Mouse (Mus musculus): ENCODE measurements around the gene Gm20388. TPM values are rescaled to one million over a fixed set of nuclear protein-coding genes. Genes with fewer than 3 reads are reported as not detected.

The Gm20388 gene
- polyA plus RNA-seq, 2 experiments, result 8.5 TPM; not detected in 1

DNA sequence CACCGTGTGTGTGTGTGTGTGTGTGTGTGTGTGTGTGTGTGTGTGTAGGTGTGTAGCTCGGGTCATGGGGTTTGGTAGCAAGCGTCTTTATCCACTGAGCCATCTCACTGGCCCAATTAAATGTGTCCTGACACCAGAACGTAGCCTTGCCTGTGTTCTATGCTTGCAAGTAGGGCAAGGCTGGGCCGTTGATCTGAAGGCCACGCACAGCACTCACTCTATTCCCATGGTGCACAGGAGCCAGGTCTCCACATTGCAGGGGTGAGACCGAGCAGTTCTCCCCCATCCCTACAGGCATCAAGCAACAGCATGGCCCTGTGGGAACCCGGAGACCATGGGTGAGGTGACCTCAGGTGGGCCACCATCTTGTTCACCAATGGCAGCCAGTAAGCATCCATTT lies 511.6 kb downstream of the Gm20388 start:
- Histone ChIP-seq H3K4me2 (ENCODE audit: low read depth) (no peak overlapping the region), H3K27me3 (ENCODE audit: control insufficient read depth, insufficient read depth, low read length) (no peaks in the 10 kb centered on the region), H3K4me3 (ENCODE audit: insufficient read depth in 1 of 2, low read depth in 2 of 2, low read length in 2 of 2) (no peak overlapping the region), H3K9me3 (ENCODE audit: control insufficient read depth, low read length) (no peaks in the 10 kb centered on the region), H3K36me3 (replicated peaks; ENCODE audit: control insufficient read depth, insufficient read depth, low read depth) (no peaks in the 10 kb centered on the region), H3K27ac (no peak overlapping the region), H3K9ac (replicated peaks) (no peak overlapping the region), H3K4me1 (replicated peaks; ENCODE audit: control insufficient read depth in 2 of 2, insufficient read depth in 2 of 2, low read length in 1 of 2) (peaks cover 3 to 43% of the 10 kb centered on the region in 2 experiments)
- no peak for DNase-seq (ENCODE audit: low read depth in 3 of 3, low spot score in 3 of 3)
- ATAC-seq (ENCODE audit: insufficient read depth), result no peak
- no peak for TF ChIP-seq EP300 (IDR thresholded peaks at IDR 0.05; ENCODE audit: low read depth)
- no peak for TF ChIP-seq CTCF (IDR thresholded peaks at IDR 0.05; ENCODE audit: low read depth)
- WGBS (ENCODE audit: insufficient replicate concordance), result 75% methylated on average over 8 of the region's 8 CpGs

DNA sequence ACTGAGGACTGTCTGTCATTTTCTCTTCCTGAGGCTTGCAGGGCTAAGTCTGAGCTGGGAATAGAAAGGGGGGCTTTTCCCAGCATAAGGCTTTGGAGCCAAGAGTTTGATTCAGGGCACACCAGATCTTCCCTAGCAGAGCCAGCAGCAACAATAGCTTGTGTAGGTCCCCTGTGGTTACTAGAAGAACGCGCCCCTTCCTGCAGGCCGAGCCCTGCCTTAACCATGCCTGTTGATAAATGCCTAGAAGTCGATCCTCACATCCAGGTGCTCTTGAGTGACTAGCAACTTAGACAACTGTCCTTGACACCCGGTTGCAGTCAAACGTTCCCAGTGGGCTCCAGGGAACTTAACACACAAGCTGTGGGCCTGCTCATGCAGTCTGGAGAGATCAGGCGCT lies 512.9 kb downstream of the Gm20388 start:
- no peak overlapping the region for H3K27ac ChIP-seq
- 24% methylated on average over 7 of the region's 7 CpGs for WGBS (ENCODE audit: insufficient replicate concordance)

DNA sequence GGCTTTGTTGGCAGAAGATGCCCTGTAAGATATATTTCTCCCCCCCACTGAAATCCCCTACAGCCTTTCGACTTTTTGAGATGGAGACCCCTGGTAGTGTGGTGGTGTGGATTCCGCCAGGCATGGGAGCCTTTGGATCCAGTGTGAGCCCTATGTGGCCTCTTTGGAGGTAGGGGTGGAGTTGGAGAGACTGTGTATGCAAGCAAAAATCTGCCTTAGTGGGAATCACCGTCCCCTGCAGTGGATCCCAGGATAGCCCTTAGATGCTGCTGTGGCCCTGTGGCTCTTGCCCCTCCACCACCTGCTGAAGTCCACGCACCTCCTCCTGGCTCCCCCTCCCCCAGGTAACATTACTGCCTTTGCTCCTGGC lies 514.2 kb downstream of the Gm20388 start:
- Histone ChIP-seq H3K4me1 (replicated peaks; ENCODE audit: control insufficient read depth in 2 of 2, insufficient read depth in 2 of 2, low read length in 1 of 2) (peaks cover 3 to 43% of the 10 kb centered on the region in 2 experiments), H3K9me3 (ENCODE audit: control insufficient read depth, low read length) (no peaks in the 10 kb centered on the region), H3K4me2 (ENCODE audit: low read depth) (no peak overlapping the region), H3K27ac (no peak overlapping the region), H3K9ac (replicated peaks) (no peak overlapping the region), H3K36me3 (replicated peaks; ENCODE audit: control insufficient read depth, insufficient read depth, low read depth) (no peaks in the 10 kb centered on the region), H3K27me3 (ENCODE audit: control insufficient read depth, insufficient read depth, low read length) (no peaks in the 10 kb centered on the region), H3K4me3 (ENCODE audit: insufficient read depth in 1 of 2, low read depth in 2 of 2, low read length in 2 of 2) (no peak overlapping the region)
- ATAC-seq (ENCODE audit: insufficient read depth) (no peak), DNase-seq (ENCODE audit: low read depth in 3 of 3, low spot score in 3 of 3) (no peak)
- 63% methylated on average over 4 of the region's 4 CpGs for WGBS (ENCODE audit: insufficient replicate concordance)
- TF ChIP-seq CTCF (IDR thresholded peaks at IDR 0.05; ENCODE audit: low read depth), result no peak
- TF ChIP-seq EP300 (IDR thresholded peaks at IDR 0.05; ENCODE audit: low read depth), result no peak

More for the DNA sequence above, 512.9 kb downstream of the Gm20388 start:
- Histone ChIP-seq H3K36me3 (replicated peaks; ENCODE audit: control insufficient read depth, insufficient read depth, low read depth) (no peaks in the 10 kb centered on the region), H3K9ac (replicated peaks) (no peak overlapping the region), H3K27me3 (ENCODE audit: control insufficient read depth, insufficient read depth, low read length) (no peaks in the 10 kb centered on the region), H3K4me2 (ENCODE audit: low read depth) (no peak overlapping the region), H3K9me3 (ENCODE audit: control insufficient read depth, low read length) (no peaks in the 10 kb centered on the region), H3K4me1 (replicated peaks; ENCODE audit: control insufficient read depth in 2 of 2, insufficient read depth in 2 of 2, low read length in 1 of 2) (peaks cover 3 to 46% of the 10 kb centered on the region in 2 experiments), H3K4me3 (ENCODE audit: insufficient read depth in 1 of 2, low read depth in 2 of 2, low read length in 2 of 2) (no peak overlapping the region)
- no peak for TF ChIP-seq CTCF (IDR thresholded peaks at IDR 0.05; ENCODE audit: low read depth)
- no peak for TF ChIP-seq EP300 (IDR thresholded peaks at IDR 0.05; ENCODE audit: low read depth)
- no peak for ATAC-seq (ENCODE audit: insufficient read depth)
- no peak for DNase-seq (ENCODE audit: low read depth in 3 of 3, low spot score in 3 of 3)

DNA sequence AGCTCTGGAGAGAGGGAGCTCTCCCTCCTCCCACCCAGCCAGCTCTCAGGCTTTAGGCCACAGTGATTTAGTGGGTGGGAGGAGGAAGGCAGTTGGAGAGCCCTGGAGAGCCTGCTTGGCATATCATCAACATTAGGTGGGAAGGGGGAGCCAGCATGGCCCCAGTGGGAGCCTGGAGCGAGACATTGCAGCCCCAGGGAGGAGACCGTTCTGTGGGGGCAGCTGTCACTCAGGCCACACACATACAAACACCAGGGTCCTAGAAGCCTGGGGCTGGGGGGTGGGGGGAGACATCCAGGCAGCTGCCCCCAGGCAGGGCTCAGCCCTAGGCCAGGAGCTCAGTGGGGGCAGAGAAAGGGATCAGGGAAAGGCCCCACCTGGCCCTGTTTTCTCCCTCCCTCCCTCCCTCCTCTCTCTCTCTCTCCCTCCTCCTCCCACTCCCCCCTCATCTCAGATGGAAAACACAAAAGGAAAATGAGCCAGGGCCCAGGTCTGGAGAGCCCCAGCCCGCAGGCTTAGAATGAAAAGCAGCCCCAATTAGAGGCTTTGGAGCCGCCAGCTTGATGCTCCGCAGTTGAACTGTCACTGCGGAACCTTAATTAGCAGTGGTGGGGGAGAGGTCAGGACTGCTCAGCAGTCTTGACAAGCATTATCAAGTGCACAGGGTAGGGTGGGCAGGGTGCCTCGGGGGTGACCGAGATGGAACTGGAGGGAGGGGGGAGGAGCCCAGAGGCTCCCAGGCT lies 514.7 kb downstream of the Gm20388 start:
- 47% methylated on average over 8 of the region's 8 CpGs for WGBS (ENCODE audit: insufficient replicate concordance)
- Histone ChIP-seq H3K9ac (replicated peaks) (no peak overlapping the region), H3K9me3 (ENCODE audit: control insufficient read depth, low read length) (no peaks in the 10 kb centered on the region), H3K4me1 (replicated peaks; ENCODE audit: control insufficient read depth in 2 of 2, insufficient read depth in 2 of 2, low read length in 1 of 2) (peaks cover 0 to 37% of the 10 kb centered on the region in 2 experiments; a peak in 3 of 4 replicates), H3K36me3 (replicated peaks; ENCODE audit: control insufficient read depth, insufficient read depth, low read depth) (no peaks in the 10 kb centered on the region), H3K27ac (no peak overlapping the region), H3K4me3 (ENCODE audit: insufficient read depth in 1 of 2, low read depth in 2 of 2, low read length in 2 of 2) (no peak overlapping the region), H3K4me2 (ENCODE audit: low read depth) (no peak overlapping the region), H3K27me3 (ENCODE audit: control insufficient read depth, insufficient read depth, low read length) (no peaks in the 10 kb centered on the region)
- peak; percentile 58 for ATAC-seq (ENCODE audit: insufficient read depth)
- TF ChIP-seq EP300 (IDR thresholded peaks at IDR 0.05; ENCODE audit: low read depth) (no peak), CTCF (IDR thresholded peaks at IDR 0.05; ENCODE audit: low read depth) (no peak)
- DNase-seq (ENCODE audit: low read depth in 3 of 3, low spot score in 3 of 3), result no peak

DNA sequence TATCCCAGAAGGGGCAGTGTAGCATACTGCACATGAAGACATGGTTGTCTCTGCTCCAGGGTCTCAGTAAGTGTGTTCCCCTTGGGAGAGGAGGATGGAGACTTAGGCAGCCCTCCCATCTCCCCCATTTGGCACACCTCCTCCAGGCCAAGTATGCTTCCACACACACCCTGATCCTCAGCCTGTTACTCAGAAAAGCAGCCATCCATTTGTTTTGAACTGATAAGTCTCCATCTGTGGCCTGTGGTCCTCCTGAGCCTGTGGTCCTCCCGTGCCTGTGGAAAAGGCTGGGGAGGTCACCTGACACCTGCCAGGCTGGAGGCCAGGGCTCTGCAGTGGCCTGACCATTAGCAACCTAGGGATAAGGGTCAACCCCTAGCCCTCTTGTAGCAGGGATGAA lies 515.5 kb downstream of the Gm20388 start:
- DNase-seq (ENCODE audit: low read depth in 3 of 3, low spot score in 3 of 3), result no peak
- Histone ChIP-seq H3K9ac (replicated peaks) (no peak overlapping the region), H3K9me3 (ENCODE audit: control insufficient read depth, low read length) (no peaks in the 10 kb centered on the region), H3K36me3 (replicated peaks; ENCODE audit: control insufficient read depth, insufficient read depth, low read depth) (no peaks in the 10 kb centered on the region), H3K4me3 (ENCODE audit: insufficient read depth in 1 of 2, low read depth in 2 of 2, low read length in 2 of 2) (no peak overlapping the region), H3K27ac (no peak overlapping the region), H3K4me2 (ENCODE audit: low read depth) (no peak overlapping the region), H3K27me3 (ENCODE audit: control insufficient read depth, insufficient read depth, low read length) (no peaks in the 10 kb centered on the region), H3K4me1 (replicated peaks; ENCODE audit: control insufficient read depth in 2 of 2, insufficient read depth in 2 of 2, low read length in 1 of 2) (peaks cover 0 to 33% of the 10 kb centered on the region in 2 experiments; a peak in 3 of 4 replicates)
- ATAC-seq (ENCODE audit: insufficient read depth), result peak; percentile 55
- TF ChIP-seq CTCF (IDR thresholded peaks at IDR 0.05; ENCODE audit: low read depth) (no peak), EP300 (IDR thresholded peaks at IDR 0.05; ENCODE audit: low read depth) (no peak)
- 0% methylated on average over 1 of the region's 1 CpGs for WGBS (ENCODE audit: insufficient replicate concordance)

All from liver, embryonic 14.5 days (tissue).